Mouse (Mus musculus) telencephalon, adult 2 months (tissue): ENCODE data around the gene Rasal2.

ENCODE experiments used
- DNase-seq: peaks from one replicate; pipeline ENCODE4 v3.0.0-alpha.2; 2011; ENCODE audit warnings: low read depth, low spot score

Gene Rasal2

GRCm38 (mm10) chr1:157412454-157413369 lies at the start of gene Rasal2:
TSS of gene Rasal2 (minus strand) at chr1:157412595.
- peak; percentile 98 for DNase-seq

DNA sequence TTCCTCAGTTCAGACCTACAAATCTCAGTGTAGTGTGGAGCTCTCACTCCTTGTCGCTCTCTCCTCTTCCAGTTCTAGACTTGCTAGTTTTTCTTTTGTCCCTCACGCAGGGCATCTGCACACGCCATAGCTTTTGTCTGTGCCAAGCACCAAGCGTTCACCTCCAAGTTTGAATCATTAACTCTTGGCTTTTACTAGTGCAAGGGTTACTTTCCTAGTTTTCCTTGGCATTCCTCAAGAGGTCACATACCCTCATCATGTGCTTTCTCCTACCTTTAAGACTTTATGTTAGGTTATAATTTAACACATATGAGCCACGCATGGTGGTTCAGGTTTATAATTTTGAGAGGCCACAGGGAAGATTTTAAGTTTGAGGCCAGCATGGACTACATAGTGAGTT lies 48.9 kb upstream of the Rasal2 start:
- no peak for DNase-seq

GRCm38 (mm10) chr1:157459904-157460303 lies 47.5 kb upstream of the Rasal2 start:
- DNase-seq = no peak

DNA sequence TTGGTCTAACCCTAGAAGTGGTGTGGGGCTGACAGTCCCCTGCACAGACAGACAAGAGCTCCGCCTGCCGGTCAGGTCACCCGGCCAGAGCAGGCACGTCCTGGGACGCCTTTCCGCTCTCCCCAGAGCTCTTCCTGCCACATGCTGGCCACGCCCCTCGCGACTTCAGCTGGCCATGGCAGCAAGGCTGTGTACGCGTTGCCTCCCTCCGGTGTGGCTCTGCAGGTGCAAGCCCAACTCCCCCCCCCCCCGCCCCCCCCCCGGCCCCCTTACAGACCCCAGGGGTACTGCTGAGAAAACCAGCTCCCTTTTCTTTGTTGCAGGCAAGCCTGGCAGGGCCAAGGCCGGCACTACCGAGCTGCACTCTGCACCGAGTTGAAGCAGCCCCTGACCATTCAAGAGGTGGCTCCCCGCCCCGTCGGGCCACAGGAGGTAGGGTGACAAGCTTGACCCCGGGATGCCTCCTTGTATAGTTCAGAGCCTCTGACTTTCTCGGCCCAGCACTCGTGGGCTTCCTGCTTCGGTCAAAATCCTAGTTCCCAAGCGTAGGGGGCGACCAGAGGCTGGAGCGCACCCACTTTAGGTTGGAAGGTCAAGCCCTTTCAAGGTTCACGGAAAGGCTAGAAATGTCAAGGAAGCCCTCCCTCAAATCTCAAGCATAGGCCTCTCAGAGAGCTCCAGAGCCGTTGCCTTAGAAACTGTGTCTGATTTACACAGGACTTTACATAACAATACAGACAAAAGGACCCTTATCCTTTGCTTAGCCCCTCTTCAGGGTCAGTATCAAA lies 46.2 kb upstream of the Rasal2 start, which contains the start of gene Cryzl2:
TSS of gene Cryzl2 (plus strand) at position 157 of the 788 bp plus-strand sequence.
- no peak for DNase-seq

DNA sequence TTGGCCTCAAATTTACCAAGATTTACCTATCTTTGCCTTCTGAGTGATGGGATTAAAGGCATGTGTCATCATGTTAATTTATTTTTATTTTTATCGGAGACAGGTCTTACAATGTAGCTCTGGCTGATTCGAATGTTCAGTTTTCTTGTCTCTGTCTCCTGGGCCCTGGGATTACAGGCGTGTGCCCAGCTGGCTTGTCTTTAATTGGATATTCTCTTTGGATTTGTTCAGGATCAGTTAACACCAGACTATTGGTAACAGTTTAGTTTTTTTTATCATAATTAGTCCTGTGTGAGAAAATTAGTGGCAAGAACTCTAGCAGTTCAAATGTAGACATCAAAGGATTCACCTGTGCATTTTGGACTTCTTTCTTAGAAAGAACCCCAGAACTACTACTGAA lies 45.4 kb upstream of the Rasal2 start:
- DNase-seq = no peak

GRCm38 (mm10) chr1:157454876-157455275 lies 42.5 kb upstream of the Rasal2 start:
- DNase-seq = no peak

DNA sequence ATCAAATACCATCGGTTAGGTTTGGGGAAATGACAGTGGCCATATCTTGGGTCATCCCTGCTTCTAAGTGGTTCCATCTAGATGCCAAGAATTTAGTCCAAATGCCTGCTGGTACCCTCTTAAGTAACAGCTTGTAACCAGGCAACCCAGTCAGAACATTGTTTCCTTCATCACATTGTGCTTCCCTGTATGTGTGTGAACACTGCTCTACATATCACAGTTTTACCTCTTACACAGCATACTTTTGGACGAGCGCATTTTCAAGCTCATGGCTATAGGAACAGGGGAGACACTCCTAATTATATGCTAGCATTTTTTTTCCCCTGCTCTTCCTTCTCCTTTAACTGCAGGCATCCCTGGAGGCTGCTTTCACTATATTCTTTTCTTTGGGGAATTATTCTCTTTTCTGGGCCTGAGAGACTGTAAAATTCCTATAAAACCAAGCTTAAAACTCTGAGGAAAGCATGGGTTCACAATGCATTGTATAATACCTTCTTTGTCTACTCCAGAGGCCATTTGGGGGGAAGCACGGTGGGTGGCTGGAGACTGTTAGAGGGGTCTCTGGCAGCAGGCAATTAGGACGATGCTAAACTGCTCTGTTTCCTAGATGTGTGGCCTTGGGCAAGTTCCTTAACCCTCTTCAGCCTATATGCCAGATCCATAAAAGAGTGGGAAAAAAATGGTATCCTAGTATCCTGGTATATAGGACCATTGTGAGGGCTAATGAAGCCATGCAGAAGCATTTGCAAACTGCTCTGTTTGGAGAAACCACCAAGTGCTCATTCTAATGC lies 40.6 kb upstream of the Rasal2 start:
- DNase-seq = no peak

DNA sequence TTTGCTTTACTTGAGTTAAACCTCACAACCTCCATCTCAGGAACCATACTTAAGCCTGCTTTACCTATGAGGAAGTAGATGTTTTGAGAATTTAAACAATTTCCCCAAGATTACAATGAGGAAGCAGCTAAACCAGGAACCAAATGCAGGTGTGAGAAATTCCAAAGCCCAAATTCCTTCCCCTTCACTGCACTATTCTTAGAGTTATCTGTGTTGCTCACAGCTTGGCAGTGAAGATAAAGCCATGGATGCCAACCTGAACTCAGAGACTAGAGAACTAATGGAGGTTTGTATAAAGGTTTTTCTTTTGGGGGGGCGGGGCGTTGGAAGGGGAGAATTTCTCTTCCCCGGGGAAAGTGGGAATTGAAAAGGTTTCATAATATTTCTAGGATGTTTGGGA lies 39.9 kb upstream of the Rasal2 start:
- DNase-seq = no peak

DNA sequence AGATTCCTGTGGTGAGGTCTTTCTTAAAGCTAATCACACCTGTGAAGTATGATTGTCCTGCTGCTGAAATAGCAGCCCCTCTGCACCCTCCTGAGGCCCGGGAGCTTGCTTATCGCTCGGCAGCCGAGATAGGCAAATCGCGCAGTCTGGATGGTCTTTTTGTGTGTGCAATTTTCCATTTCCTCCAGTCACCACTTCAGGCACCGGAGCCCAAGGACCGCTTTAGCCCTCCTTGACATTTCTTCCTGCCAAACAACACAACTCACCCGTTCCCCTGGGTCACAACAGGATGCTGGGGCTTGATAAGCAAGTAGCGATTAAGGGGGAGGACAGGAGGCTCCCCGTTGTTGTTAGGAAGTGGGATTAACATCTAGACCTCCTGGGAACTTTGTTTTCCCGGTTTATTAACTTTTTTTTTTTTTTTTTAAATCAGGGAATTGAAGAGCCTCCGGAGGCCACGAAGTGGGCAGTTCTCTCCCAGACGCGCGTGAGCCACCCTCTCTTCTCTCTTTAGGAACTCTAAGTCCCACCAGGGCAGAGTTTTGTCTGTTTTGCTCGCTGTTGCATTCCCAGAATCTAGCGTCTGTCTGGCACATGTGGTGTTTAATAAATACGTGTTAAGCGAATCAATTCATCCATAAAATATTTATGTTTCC lies 37.7 kb upstream of the Rasal2 start:
- DNase-seq = no peak

- DNase-seq = no peak
Measured at GRCm38 (mm10) chr1:157449532-157449931, 37.1 kb upstream of the Rasal2 start.

DNA sequence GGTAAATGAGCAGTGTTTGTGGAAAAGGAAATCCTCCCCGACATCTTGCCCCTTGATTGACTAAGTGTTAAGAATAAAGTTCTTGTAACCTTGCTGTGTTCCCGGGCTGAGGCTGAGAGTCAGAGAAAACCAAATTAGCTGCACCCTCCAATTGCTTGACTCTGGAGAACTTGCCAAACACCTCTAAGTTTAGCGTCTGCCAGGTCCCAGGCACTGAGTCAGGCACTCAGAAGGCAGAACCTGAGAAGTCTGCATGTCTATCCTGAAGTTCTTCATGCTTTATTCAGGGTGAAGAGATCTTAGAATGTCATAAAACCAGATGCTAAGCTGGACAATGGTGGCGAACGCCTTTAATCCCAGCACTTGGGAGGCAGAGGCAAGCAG lies 36.4 kb upstream of the Rasal2 start:
- DNase-seq = no peak

DNA sequence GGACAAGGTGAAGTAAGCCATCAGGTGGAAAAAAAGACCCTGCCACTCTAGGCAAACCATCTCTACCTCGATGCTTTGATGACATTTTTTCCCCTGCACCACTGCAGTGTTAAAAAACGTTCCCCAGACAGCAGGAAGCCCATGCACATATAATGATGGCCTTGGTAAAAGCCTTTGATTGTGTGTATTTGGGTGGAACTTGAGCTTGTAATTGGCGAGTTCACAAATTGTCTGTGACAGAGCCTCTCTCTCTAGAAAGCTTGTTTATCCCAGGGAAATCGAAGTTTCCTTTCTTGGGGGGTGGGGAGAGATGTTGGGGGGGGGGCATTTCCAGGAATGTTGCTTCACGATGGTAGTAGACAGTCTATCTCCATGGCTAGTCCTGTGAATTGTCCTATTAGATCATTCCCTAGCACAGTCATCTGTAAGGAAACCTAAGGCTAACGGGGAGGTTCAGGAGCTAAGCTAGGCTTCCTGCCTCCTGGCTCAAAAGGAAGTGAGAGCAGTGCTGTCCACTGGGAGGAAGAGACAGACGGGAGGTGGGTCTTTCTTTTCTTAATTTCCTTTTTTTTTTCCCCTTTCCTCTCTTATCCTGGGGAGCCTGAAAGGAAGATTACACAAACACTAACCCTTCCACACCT lies 35.9 kb upstream of the Rasal2 start:
- DNase-seq = no peak

DNA sequence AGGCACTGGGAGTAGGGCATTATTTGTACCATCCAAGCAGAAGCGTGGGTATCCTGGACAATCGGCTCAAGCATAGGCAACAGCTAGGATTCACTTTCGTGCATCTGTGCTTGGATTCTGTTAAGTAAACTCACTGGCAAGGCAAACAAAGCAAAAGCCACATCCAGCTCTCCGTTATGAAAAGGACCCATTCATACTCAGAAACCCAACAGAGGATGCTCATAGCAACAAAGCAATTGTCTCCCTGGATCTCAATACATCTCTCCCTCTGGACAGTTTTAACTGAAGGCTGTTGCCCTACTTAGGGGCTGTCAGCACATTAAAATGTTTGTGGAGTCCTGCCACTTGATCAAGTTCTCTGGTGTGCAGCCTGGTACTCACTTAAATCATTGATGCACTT lies 34.7 kb upstream of the Rasal2 start:
- no peak for DNase-seq

- peak; percentile 71 for DNase-seq
Measured at GRCm38 (mm10) chr1:157446325-157446724, 33.9 kb upstream of the Rasal2 start.

- no peak for DNase-seq
Measured at GRCm38 (mm10) chr1:157445398-157445910, 33.1 kb upstream of the Rasal2 start.

DNA sequence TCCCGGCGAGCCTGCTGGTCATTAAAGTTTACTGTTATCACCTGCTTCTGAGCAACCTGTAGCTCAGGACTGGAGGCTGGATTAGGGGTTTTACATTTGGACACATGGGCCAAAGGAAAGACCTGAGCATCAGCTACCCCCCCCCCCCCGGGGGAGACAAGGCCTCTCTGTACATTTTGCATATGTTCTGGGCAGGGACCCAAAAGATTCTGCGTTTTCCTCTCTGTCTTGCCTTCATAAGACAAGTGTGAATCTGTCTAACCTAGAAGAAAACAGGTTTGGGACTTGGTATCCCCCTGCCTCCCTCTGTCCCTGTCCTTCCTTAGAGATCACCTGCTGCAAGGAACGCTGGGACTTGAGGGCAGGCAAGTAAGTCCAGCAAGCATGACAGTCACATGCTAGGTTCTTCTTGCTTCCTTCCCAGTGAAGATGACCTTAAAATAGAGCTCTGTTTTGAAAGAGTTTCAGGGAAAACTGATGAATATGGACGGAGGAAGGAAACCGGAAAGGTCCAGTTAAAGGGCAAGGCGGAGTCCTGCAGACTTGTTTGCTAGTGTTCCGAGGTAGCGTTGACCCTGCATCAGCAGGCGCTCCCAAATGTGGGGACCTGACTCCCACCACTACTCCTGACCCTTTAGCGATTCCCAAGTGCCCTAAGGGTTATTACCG lies 32.4 kb upstream of the Rasal2 start:
- no peak for DNase-seq

DNA sequence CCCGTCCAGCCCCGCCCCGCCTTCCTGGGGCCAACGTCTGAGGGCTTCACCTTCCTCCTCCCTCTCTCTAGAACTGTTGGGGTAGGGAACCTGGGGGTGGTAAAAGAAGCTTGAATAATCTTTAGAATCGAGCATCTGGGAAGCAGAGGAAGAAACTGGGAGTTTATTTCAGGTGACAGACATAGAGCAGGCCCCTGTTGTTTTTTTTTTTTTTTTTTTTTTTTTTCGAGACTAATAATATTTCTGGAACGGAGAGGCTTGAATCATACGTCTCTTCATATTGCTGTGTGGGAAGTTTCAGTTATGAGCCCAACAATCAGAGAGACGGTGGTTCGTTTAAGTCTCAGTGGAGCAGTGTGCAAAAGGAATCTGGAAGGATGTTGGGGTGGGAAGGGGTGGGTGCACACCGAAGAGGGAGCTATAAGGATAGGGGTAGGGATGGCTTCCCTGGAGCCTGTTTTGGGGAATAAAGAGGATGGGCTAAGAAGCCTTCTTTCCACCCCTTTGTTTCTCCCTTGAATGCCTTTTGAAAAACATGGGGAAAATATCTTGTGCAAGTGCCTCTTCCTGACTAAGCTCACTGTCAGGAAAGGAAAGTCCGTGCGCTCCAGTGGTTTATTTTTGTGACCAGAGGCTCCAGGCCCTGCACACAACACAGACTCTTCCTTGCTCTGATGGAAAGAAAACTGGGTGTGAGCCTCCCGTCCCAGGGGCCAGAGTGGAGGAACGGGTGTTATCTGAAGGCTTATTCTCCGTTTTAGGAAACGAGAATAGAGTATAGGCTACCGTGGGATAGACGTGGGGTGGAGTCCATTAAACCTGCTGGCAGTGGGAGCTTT lies 31.5 kb upstream of the Rasal2 start:
- DNase-seq = peak; percentile 87

DNA sequence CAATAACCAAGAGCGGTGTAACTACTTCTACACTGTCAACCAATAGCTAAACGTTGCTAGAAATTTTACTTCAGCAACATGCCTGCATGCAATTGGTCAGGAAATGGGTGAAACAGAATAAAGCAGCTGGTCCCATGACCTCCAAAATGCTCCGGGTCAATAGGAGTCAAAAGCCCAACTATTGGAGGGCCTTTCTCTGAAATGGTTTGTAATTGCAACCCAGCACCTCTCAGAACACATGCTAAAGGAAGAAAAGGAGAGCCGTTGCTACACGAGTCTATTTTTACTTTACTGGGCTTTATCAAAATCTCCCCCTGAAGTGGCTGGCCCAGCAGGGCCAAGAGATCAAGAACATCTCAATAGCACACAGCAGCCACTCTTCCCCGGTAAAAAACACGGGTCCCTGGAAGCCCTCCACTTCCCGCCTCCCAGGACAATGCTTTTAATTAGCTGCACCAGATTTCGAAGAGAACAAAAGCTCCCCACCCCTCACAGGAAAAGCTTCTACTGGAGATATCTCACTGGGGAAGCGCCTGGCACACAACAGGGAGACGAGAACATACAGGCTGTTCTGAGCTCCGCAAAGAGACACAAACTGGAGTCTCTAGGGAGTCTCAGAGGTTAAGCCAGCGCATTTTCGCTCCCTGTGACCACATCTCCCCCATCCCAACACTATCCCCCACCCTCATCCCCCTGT lies 30.8 kb upstream of the Rasal2 start:
- DNase-seq = peak; percentile 68
